8 mouse cellular contexts compared by ENCODE assay signal in the genomic region with DNA sequence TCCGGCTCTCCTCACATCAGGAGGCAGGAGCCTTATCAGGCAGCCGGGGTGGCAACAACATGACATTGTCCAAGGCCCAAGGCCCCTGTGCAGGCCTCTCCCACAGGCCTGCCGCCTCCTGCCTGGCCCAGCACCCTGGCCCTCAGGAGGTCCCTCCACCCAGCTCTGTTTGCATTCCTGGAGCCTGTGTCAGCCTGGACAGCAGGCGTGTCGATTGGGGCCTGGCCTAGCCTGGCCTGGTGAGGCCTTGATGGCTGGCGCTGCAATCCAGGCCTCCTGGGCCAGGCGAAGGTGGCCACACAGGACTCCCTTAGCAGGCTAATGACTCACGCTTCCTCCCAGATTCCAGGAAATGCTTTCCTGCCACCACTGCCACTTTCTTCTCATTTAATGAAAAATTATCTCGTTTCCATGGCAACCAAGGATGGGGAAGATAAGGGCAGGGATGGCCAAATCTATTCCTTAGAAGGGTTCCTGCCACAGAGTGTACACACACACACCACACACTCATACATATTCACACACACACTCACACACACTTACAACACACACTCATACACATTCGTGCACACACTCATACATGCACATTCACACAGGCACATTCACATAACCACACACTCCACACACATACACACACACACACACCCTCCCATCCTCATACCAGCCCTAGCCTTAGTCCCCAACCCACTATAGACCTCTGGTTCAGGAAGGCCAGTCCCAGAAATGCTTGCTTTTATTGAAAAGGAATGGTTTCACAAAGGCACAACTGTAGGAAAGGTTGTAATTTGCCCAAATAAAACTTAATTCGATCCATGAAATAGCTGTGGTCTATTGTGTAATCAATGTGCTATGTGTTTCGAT.
A peak's percentile ranks its signal among the peaks of the same experiment; 100 is the strongest.
DNase-seq lines count a peak whose midpoint lies in the region; ATAC-seq lines count a peak whose summit lies in the region.

No protein-coding gene starts in this region.

- no peaks in the 10 kb centered on the region for H3K9me3 ChIP-seq in limb, embryonic 12.5 days
- H3K9me3 ChIP-seq in stomach, embryonic 16.5 days (replicated peaks; ENCODE audit: control insufficient read depth, low read length) = no peaks in the 10 kb centered on the region

- peak; percentile 78 for ATAC-seq in limb, embryonic 12.5 days (ENCODE audit: insufficient number of reproducible peaks, insufficient read depth, low FRiP score, low TSS enrichment, low read depth)
- peak; percentile 93 for ATAC-seq in stomach, embryonic 16.5 days (ENCODE audit: insufficient read depth, low FRiP score)

- H3K9ac ChIP-seq in limb, embryonic 12.5 days (replicated peaks) = peak overlapping the region; percentile 13; the same call in 1 of the 2 replicates
- H3K9ac ChIP-seq in stomach, embryonic 16.5 days (ENCODE audit: low read length) = peak overlapping the region; percentile 58

- H3K27ac ChIP-seq in limb, embryonic 12.5 days = peak overlapping the region; percentile 85
- peak overlapping the region; percentile 77 for H3K27ac ChIP-seq in stomach, embryonic 16.5 days (ENCODE audit: low read length)

- WGBS in limb, embryonic 12.5 days = 47% methylated on average over 12 of the region's 12 CpGs
- 44% methylated on average over 12 of the region's 12 CpGs for WGBS in stomach, embryonic 16.5 days

- no peaks in the 10 kb centered on the region for H3K36me3 ChIP-seq in limb, embryonic 12.5 days
- no peaks in the 10 kb centered on the region for H3K36me3 ChIP-seq in stomach, embryonic 16.5 days (ENCODE audit: control insufficient read depth, insufficient read depth, low read length)

- peak; percentile 81 to 92 for DNase-seq in adrenal gland, adult (ENCODE audit: inconsistent age in 2 of 2, low spot score in 1 of 2)
- no peak for DNase-seq in adrenal gland, postnatal 4 days (ENCODE audit: low spot score in 2 of 2)
- peak; percentile 65 for DNase-seq in adrenal gland, postnatal 25 days
- peak; percentile 58 to 72 for DNase-seq in heart, adult 18-20 months
- no peak for DNase-seq in layer of hippocampus, adult 9-11 months
- no peak for DNase-seq in layer of hippocampus, postnatal 14 days (ENCODE audit: low spot score in 2 of 2)

- 0 out of 2 replicates have a peak, but pooled peaks cover 3% of the 10 kb centered on the region for H3K27me3 ChIP-seq in limb, embryonic 12.5 days
- H3K27me3 ChIP-seq in stomach, embryonic 16.5 days (ENCODE audit: control insufficient read depth, insufficient read depth, low read length) = no peaks in the 10 kb centered on the region

- H3K4me2 ChIP-seq in limb, embryonic 12.5 days = no peak overlapping the region
- no peak overlapping the region for H3K4me2 ChIP-seq in stomach, embryonic 16.5 days (ENCODE audit: low read depth, low read length)

- no peak overlapping the region for H3K4me3 ChIP-seq in limb, embryonic 12.5 days (replicated peaks)
- H3K4me3 ChIP-seq in stomach, embryonic 16.5 days (replicated peaks; ENCODE audit: low read length) = no peak overlapping the region

- peaks cover 34% of the 10 kb centered on the region for H3K4me1 ChIP-seq in limb, embryonic 12.5 days (replicated peaks)
- peaks cover 16% of the 10 kb centered on the region for H3K4me1 ChIP-seq in stomach, embryonic 16.5 days (ENCODE audit: control insufficient read depth, insufficient read depth, low read length)

Comparison
In these comparisons a context has a peak if more than half of its experiments do, and no peak if none do; other contexts are left out.
1. DNase-seq: peak in adrenal gland, adult (2 of 2), adrenal gland, postnatal 25 days (single experiment) and heart, adult 18-20 months (2 of 2); none in adrenal gland, postnatal 4 days (0 of 2), layer of hippocampus, adult 9-11 months (single experiment) and layer of hippocampus, postnatal 14 days (0 of 2).